Mouse (Mus musculus): ENCODE data around the gene Gm14569. TPM values are rescaled to one million over a fixed set of nuclear protein-coding genes. Genes with fewer than 3 reads are reported as not detected.

Gene Gm14569
- total RNA-seq, 2 experiments from 2014 or later = 4.8 to 5.8 TPM

Small RNAs within 50 kb of the gene (microRNA-seq; reads per million reads assigned to microRNA genes)
- gene Gm44485 = 0 reads per million in 2 experiments

Other genes with a start within 250 kb of the Gm14569 start
- 10 to 100 TPM; 17.7 to 17.9 TPM for gene Lonrf3, start 163.5 kb downstream of the Gm14569 start, total RNA-seq (2021)
- gene Gm6268, start 90.5 kb downstream of the Gm14569 start, total RNA-seq (2021) = not detected
- gene Pgrmc1, start 106.4 kb upstream of the Gm14569 start, total RNA-seq (2021) = 100 to 1,000 TPM; 276 to 278 TPM
- 1 to 10 TPM; 8.8 to 9.4 TPM for gene Akap17b, start 153.6 kb upstream of the Gm14569 start, total RNA-seq (2021)

Data from layer of hippocampus, postnatal 14 days (tissue).